Mouse (Mus musculus) right cerebral cortex, postnatal 36 days (tissue): ENCODE data around the gene Neu4.
"Not testable (repeated sequence)": the region's sequence is repeated elsewhere in the genome, so short reads cannot be mapped to it uniquely, and the experiment has no call there.

Source experiments
- DNase-seq, 2 experiments: peaks; one replicate each; pipeline ENCODE4 v3.0.0; 2022; ENCODE audit warnings: low spot score in 2 of 2, mixed read lengths in 1 of 2

Neu4 gene

GRCm38 (mm10) chr1:94053530-94054216 is 33.4 kb downstream of the Neu4 start:
- peak; percentile 76 to 83 for DNase-seq

- no peak for DNase-seq
These were observed 34.2 kb downstream of the Neu4 start for GRCm38 (mm10) chr1:94054481-94054880.

- no peak for DNase-seq
These were observed 35.7 kb downstream of the Neu4 start for GRCm38 (mm10) chr1:94055966-94056365.

- DNase-seq = no peak
These were observed 37.1 kb downstream of the Neu4 start for GRCm38 (mm10) chr1:94057401-94057800.

- not testable (repeated sequence) for DNase-seq
These were observed 38.0 kb downstream of the Neu4 start for GRCm38 (mm10) chr1:94058281-94058680.

- DNase-seq = no peak
These were observed 54.5 kb downstream of the Neu4 start for GRCm38 (mm10) chr1:94074756-94075155.

GRCm38 (mm10) chr1:94076702-94077101 is 56.5 kb downstream of the Neu4 start:
- no peak for DNase-seq
